Comparison of ENCODE assay signal across 8 mouse cellular contexts in the genomic region with DNA sequence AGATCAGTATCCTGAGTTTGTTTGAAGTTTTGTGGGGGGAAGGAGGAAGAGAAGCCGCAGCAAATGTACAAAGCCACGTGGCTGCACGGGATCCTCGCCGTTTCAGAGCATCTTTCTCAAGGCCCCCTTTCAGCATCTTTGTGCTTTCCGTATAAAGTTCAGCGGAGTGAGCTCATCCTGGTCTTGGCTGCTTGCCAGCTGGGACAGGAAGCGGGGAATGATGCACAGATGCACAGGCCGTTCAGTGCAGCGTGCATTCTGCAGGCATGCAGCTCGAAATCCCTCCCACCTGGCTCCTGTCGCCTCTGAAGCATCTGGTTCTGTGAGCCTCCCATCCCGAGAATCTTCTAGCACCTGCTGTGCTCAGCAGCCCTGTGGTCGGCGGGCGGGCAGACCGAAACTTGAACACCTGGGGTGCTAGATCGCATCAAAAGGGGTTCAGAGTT.
DNase-seq lines count a peak whose midpoint lies in the region; ATAC-seq lines count a peak whose summit lies in the region.

No protein-coding gene starts in this region.

- 10% methylated on average over 18 of the region's 18 CpGs for WGBS in hindbrain, embryonic 14.5 days
- WGBS in midbrain, embryonic 14.5 days: 7% methylated on average over 18 of the region's 18 CpGs

- peak; percentile 12 for DNase-seq in cerebellum, adult 11-12 months
- DNase-seq in cerebellum, adult 9-11 months: no peak
- peak; percentile 71 to 80 for DNase-seq in cerebellum, postnatal 14 days
- peak; percentile 72 to 75 for DNase-seq in frontal cortex, postnatal 36 days (ENCODE audit: low spot score in 2 of 2)
- DNase-seq in hindbrain, embryonic 14.5 days (ENCODE audit: low spot score): peak; percentile 83
- peak; percentile 40 to 82 for DNase-seq in left cerebral cortex, adult 8-10 months (ENCODE audit: low spot score in 2 of 2)
- peak; percentile 87 for DNase-seq in midbrain, embryonic 14.5 days
- DNase-seq in thymus, adult 18-20 months: peak; percentile 78 to 87

- no peaks in the 10 kb centered on the region for H3K9me3 ChIP-seq in hindbrain, embryonic 14.5 days (ENCODE audit: control insufficient read depth, low read length)
- H3K9me3 ChIP-seq in midbrain, embryonic 14.5 days (ENCODE audit: control insufficient read depth, low read length): no peaks in the 10 kb centered on the region

- H3K4me2 ChIP-seq in hindbrain, embryonic 14.5 days (replicated peaks): peak overlapping the region; percentile 33
- peak overlapping the region; percentile 34 for H3K4me2 ChIP-seq in midbrain, embryonic 14.5 days (ENCODE audit: low read length)

- H3K4me1 ChIP-seq in hindbrain, embryonic 14.5 days (replicated peaks; ENCODE audit: control insufficient read depth, insufficient read depth, low read length): peaks cover 16% of the 10 kb centered on the region
- peaks cover 18% of the 10 kb centered on the region for H3K4me1 ChIP-seq in midbrain, embryonic 14.5 days (ENCODE audit: control insufficient read depth, insufficient read depth, low read length)

- no peak overlapping the region for H3K4me3 ChIP-seq in hindbrain, embryonic 14.5 days (replicated peaks; ENCODE audit: low read length)
- no peak overlapping the region for H3K4me3 ChIP-seq in midbrain, embryonic 14.5 days (replicated peaks; ENCODE audit: low read depth, low read length)

- no peak overlapping the region for H3K27ac ChIP-seq in hindbrain, embryonic 14.5 days
- 0 out of 2 replicates have a peak overlapping the region, but pooled peaks have one; percentile 20 for H3K27ac ChIP-seq in midbrain, embryonic 14.5 days (replicated peaks; ENCODE audit: low read depth, low read length)

- peak; percentile 57 for ATAC-seq in hindbrain, embryonic 14.5 days (ENCODE audit: low FRiP score)
- peak; percentile 54 for ATAC-seq in midbrain, embryonic 14.5 days (ENCODE audit: low FRiP score, low TSS enrichment)

- no peaks in the 10 kb centered on the region for H3K27me3 ChIP-seq in hindbrain, embryonic 14.5 days (ENCODE audit: control insufficient read depth, insufficient read depth, low read length)
- H3K27me3 ChIP-seq in midbrain, embryonic 14.5 days (ENCODE audit: control insufficient read depth, insufficient read depth, low read length): no peaks in the 10 kb centered on the region

- no peaks in the 10 kb centered on the region for H3K36me3 ChIP-seq in hindbrain, embryonic 14.5 days (replicated peaks; ENCODE audit: control insufficient read depth, insufficient read depth)
- no peaks in the 10 kb centered on the region for H3K36me3 ChIP-seq in midbrain, embryonic 14.5 days (ENCODE audit: control insufficient read depth, insufficient read depth, low read length)

- H3K9ac ChIP-seq in hindbrain, embryonic 14.5 days: 0 out of 2 replicates have a peak overlapping the region, but pooled peaks have one; percentile 12
- no peak overlapping the region for H3K9ac ChIP-seq in midbrain, embryonic 14.5 days (replicated peaks; ENCODE audit: low read length)
